Mouse (Mus musculus) gastrocnemius, adult 2 months (tissue): ENCODE measurements around the gene Vps26b. TPM values are rescaled to one million over a fixed set of nuclear protein-coding genes. Genes with fewer than 3 reads are reported as not detected.

Source experiments
- DNase-seq: peaks from one replicate; pipeline ENCODE4 v3.0.0; 2022
- H3K27ac ChIP-seq: fragments of 200-600 bp; 2 replicates; pipeline ENCODE4 v1.8.1; 2022; ENCODE audit warnings: mild to moderate bottlenecking
- H3K4me3 ChIP-seq: fragments of 200-600 bp; 2 replicates; pipeline ENCODE4 v1.8.1; 2022; ENCODE audit warnings: mild to moderate bottlenecking, moderate library complexity
- CTCF ChIP-seq: fragments of 200-600 bp; IDR thresholded peaks from 2 replicates; pipeline ENCODE4 v1.8.1; 2022; ENCODE audit warnings: antibody characterized with exemption, mild to moderate bottlenecking, moderate library complexity
- intact Hi-C: fragments of 180-260 bp; cut with DNase I; formaldehyde crosslinking; loops from one replicate; pipeline ENCODE4 v1.15.1; 2025
- total RNA-seq, 2 experiments: library from RNA; stranded (reverse); gene quantifications; 2 replicates each; pipeline ENCODE4 v1.2.3; 2021

Gene Vps26b
- total RNA-seq, 2 experiments from 2014 or later: 26.2 to 26.9 TPM

GRCm38 (mm10) chr9:27009231-27009630 lies 20.6 kb downstream of the Vps26b start:
- H3K27ac ChIP-seq: no peak overlapping the region
- no peak for TF ChIP-seq CTCF
- intact Hi-C loops: no loop called here
- no peak overlapping the region for H3K4me3 ChIP-seq
- no peak for DNase-seq

- H3K27ac ChIP-seq: no peak overlapping the region
- no peak overlapping the region for H3K4me3 ChIP-seq
- TF ChIP-seq CTCF: no peak
- no peak for DNase-seq
- intact Hi-C loops: no loop called here
Observed at GRCm38 (mm10) chr9:27006866-27007265, 23.0 kb downstream of the Vps26b start.

- Histone ChIP-seq H3K27ac (no peak overlapping the region), H3K4me3 (no peak overlapping the region)
- DNase-seq: no peak
- intact Hi-C loops: no loop called here
- no peak for TF ChIP-seq CTCF
Observed at GRCm38 (mm10) chr9:27005933-27006332, 23.9 kb downstream of the Vps26b start.

GRCm38 (mm10) chr9:27005231-27005630 lies 24.6 kb downstream of the Vps26b start:
- Histone ChIP-seq H3K27ac (no peak overlapping the region), H3K4me3 (no peak overlapping the region)
- TF ChIP-seq CTCF: no peak
- no peak for DNase-seq
- intact Hi-C loops: no loop called here

- intact Hi-C loops: loop anchor here (1.0 kb wide), 1 partner anchor 31 kb away; the partner anchor contains the start of genes Ncapd3 and Vps26b
Observed at GRCm38 (mm10) chr9:26999461-27000395, 30.1 kb downstream of the Vps26b start, which contains the start of the genes Acad8 and Thyn1. Acad8 (minus strand) TSS chr9:26999566. Thyn1 (plus strand) TSS chr9:26999710.

GRCm38 (mm10) chr9:26998669-26999460 lies 31.0 kb downstream of the Vps26b start:
- peak; percentile 38 for DNase-seq
- intact Hi-C loops: loop anchor here (1.0 kb wide), 1 partner anchor 31 kb away; the partner anchor contains the start of genes Ncapd3 and Vps26b
- Histone ChIP-seq H3K4me3 (peak overlapping the region; percentile 89), H3K27ac (peak overlapping the region; percentile 94)
- no peak for TF ChIP-seq CTCF

More at GRCm38 (mm10) chr9:26999461-27000395, 30.1 kb downstream of the Vps26b start, which contains the start of the genes Acad8 and Thyn1:
- Histone ChIP-seq H3K27ac (peak within 1 kb of the TSS; percentile 94), H3K4me3 (peak within 1 kb of the TSS; percentile 89)
- no peak for TF ChIP-seq CTCF
- peak; percentile 97 for DNase-seq

GRCm38 (mm10) chr9:26997501-26997900 lies 32.4 kb downstream of the Vps26b start:
- DNase-seq: no peak
- TF ChIP-seq CTCF: no peak
- intact Hi-C loops: no loop called here
- no peak overlapping the region for H3K27ac ChIP-seq
- H3K4me3 ChIP-seq: no peak overlapping the region

GRCm38 (mm10) chr9:26997062-26997461 lies 32.8 kb downstream of the Vps26b start:
- no peak for TF ChIP-seq CTCF
- no peak for DNase-seq
- intact Hi-C loops: no loop called here
- Histone ChIP-seq H3K27ac (no peak overlapping the region), H3K4me3 (no peak overlapping the region)

- no peak for TF ChIP-seq CTCF
Observed at GRCm38 (mm10) chr9:26993900-26994299, 36.0 kb downstream of the Vps26b start.

GRCm38 (mm10) chr9:26993118-26993517 lies 36.7 kb downstream of the Vps26b start:
- intact Hi-C loops: no loop called here
- Histone ChIP-seq H3K27ac (peak overlapping the region; percentile 1; the same call in 1 of the 2 replicates), H3K4me3 (no peak overlapping the region)
- TF ChIP-seq CTCF: no peak
- DNase-seq: no peak

More at GRCm38 (mm10) chr9:26993900-26994299, 36.0 kb downstream of the Vps26b start:
- intact Hi-C loops: no loop called here
- no peak overlapping the region for H3K4me3 ChIP-seq
- no peak overlapping the region for H3K27ac ChIP-seq
- DNase-seq: no peak

- no peak for TF ChIP-seq CTCF
- intact Hi-C loops: no loop called here
- Histone ChIP-seq H3K4me3 (no peak overlapping the region), H3K27ac (no peak overlapping the region)
- no peak for DNase-seq
Observed at GRCm38 (mm10) chr9:26990181-26990580, 39.7 kb downstream of the Vps26b start.

GRCm38 (mm10) chr9:26985668-26986277 lies 44.1 kb downstream of the Vps26b start:
- DNase-seq: no peak
- Histone ChIP-seq H3K27ac (no peak overlapping the region), H3K4me3 (no peak overlapping the region)
- TF ChIP-seq CTCF: no peak
- intact Hi-C loops: no loop called here
